Mouse (Mus musculus): ENCODE measurements at regions not wholly inside any gene's neighbourhood (a gene's known extent, or its start where the extent isn't known, plus 50 kb on each side); places are given as distances from the start of the nearest gene placed in this dataset.

DNA sequence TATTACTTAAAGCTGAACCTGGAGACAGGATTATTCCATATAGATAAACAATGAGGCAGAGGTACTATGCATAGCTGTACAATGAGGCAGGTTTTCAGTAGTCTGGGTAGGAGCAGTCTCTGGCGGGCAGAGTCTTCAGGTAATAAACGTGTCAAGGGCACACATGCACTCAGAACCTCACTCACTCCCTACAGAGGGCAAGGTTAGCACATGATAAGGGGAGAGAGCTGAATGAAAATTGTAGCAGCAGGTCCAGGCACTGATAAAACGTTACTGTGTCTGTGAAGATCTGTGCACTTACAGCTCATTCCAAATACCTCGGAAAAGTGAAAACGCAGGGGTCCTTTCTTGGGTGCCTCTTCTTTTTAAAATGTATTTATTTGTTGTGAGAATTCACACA, 120.9 kb upstream of the Itga4 start:
- DNase-seq (ENCODE audit: low spot score in 2 of 2), result no peak

DNA sequence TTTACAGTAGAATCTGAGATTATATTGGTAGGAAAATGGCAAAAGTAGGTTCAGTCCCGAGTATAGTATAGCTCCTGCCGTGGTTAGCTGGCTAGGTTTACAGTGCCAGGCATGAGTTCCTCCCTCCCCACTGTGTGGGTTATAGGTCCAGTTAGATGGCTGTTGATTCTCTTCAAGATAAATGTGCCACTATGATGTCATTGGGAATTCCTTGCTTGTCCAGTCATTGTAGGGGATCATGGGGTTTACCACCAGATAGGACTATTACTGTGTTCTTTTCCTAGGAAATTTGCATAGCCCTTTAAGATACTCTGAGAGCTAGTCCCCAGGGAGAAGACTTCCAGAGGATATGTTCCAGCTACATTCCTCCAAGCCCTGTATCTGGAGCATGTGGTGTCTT, 119.2 kb upstream of the Itga4 start:
- no peak for DNase-seq (ENCODE audit: low spot score in 2 of 2)

DNA sequence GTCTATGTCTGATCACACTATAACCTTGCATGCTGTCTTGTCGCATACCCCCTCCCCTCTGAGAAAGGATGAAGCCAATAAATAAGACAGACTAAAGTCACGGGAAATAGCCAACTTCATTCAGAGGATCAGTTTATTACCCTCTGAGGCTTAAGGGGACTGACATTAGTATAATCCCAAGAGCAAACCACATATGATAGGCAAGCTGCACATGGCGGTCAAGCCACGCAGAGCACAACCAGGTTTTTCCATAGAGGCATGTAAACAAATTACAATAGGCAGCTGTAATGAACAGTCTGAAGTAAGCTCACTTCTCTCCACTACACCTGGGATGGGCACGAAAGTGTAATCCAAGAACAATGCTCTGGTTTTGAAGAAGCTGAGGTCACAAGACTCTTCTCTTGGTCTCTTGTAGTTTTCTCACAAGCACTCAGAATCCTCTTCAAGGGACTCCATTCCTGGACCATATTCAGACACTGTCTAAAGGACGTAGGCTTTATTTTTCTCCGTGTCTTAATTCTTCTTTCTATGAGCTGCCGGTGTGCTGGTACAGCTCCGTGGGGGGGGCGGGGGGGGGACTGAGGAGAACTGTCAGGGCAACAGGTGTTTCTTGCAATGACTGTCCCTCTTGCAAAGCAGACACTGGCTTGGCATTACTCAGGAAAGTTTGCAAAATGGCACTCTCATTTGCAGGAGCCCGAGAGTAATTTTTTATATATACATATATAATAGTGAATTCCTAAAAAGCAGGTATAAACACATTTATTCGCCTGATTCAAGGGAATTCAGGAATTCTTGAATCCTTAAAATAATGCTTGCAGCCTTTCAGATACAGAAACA, 118.4 kb upstream of the Itga4 start:
- no peak for DNase-seq (ENCODE audit: low spot score in 2 of 2)

DNA sequence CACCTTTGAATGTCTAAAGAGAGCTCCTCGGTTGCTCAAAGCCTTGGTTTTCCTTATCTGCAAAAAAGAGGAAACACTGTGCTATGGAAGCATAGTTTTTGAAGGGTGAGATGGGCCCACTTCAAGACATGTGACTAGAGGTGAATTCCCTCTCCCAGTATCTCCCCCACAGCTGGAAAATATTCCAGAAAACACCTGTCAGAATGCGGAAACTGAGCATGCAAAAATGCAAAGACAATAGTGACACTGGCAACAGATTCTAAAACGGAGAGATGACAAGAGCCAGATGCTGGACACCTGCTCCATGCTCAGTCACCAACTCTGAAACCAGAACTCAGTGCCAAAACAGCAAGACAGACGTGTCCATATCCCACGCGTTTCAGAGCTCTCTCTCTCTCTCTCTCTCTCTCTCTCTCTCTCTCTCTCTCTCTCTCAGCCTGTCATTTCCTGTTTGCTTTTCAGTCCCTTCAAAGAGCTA, 117.5 kb upstream of the Itga4 start:
- no peak for DNase-seq (ENCODE audit: low spot score in 2 of 2)

DNA sequence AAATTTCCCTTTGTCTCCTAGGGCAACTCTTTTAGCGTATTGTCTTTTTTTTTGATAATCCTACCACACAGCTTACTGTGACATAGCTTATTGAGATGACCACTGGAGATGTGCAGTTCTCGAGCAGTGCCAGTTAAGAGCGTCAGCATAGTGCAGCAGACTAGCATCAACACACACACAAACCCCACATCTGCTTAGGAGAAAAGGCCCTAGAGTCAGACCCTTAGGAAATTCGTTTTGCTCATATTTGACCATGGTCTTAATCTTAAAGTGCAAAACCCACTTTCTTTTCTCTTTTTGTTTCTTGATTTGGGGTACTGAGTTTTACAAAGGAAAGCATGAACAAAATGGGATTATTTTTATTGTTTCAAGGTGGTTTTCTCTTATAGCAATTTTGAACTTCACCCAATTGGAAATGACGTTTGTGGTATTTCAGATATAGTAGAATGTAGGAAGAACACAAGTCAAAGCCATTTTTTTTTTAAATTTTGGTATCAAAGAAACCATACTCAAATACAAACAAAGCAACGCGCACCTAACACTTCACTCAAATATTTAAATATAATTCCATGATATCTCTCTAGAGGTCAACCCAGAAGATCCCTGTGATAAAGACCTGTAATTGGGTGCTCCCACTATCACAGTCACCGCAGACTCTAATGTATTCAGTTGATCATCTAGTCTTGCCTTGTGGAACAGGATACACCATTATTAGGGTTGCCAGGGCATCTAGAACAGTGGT, 116.7 kb upstream of the Itga4 start:
- DNase-seq (ENCODE audit: low spot score in 2 of 2), result no peak

DNA sequence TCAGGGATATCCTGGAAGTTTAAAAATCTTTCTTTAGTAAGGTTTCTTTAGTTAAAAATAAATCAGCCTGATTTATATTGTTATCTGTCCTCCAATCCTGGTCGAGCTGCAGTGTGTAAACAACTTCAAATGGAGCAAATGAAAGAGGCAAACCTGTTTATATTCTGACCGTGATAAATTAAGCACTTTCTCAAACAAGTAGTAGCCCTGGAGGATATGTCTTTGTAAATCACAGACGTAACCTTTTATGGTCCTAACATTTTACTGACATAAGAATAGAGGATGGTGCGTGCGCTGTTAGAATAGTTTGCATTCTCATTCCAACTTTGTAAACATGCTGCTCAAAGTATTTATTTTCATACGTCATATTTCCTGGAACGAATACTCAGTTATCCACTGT, 113.3 kb upstream of the Itga4 start:
- no peak for DNase-seq (ENCODE audit: low spot score in 2 of 2)

DNA sequence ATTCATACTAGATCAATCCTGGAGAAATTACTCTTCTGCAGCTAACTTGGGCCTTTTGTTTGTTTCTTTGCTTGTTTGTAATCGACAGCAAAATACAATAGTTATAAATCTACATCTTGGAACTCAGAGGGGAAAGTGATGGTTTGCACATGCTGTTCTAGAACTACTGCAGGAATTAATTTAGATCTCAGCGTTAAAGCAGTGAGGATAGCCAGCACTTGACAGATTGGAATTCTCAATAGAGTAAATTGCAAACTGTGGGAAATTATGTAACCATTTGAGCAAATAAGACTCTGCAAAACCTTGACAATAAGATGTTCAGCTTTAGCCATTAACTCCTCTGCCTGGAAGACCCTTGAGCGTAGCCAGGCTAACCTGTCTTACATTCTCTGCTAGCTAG, 112.0 kb upstream of the Itga4 start:
- DNase-seq (ENCODE audit: low spot score in 2 of 2), result no peak

DNA sequence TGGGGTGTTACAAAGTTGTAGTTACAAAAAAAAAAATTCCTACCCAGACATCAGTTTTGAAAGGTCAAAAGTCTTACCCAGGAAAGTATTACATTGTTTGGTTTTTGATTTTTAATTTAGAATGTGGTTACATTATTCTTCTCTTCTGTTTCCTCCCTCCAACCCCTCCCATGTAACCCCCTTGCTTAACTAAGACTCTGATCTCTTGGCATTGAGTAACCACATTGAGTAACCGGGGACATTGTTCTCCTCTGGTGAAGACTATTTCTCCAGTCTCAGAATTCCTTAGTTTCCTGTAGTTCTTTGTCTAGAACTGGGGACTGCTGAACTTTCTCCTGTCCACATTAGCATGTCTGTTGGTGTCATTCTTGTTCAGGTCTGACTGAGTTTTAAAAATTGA, 109.3 kb upstream of the Itga4 start:
- no peak for DNase-seq (ENCODE audit: low spot score in 2 of 2)

DNA sequence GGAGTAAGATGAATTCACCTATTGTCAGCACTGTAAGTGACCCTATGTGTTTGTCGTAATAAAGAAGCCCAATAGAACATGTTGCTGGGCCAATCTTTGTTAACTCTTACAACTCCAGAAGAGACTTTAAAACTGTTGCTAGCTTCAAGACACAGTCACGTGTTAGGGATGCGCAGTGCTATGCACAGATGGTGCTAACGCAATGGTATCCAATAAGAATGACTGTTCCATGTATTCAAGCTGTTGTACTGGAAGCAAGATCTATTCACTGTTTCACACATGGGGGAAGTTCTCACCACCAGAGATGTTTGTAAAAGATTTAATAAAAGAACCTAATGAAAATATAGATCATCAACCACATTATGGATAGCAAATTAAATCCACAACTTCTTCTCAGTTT, 108.7 kb upstream of the Itga4 start:
- no peak for DNase-seq (ENCODE audit: low spot score in 2 of 2)

DNA sequence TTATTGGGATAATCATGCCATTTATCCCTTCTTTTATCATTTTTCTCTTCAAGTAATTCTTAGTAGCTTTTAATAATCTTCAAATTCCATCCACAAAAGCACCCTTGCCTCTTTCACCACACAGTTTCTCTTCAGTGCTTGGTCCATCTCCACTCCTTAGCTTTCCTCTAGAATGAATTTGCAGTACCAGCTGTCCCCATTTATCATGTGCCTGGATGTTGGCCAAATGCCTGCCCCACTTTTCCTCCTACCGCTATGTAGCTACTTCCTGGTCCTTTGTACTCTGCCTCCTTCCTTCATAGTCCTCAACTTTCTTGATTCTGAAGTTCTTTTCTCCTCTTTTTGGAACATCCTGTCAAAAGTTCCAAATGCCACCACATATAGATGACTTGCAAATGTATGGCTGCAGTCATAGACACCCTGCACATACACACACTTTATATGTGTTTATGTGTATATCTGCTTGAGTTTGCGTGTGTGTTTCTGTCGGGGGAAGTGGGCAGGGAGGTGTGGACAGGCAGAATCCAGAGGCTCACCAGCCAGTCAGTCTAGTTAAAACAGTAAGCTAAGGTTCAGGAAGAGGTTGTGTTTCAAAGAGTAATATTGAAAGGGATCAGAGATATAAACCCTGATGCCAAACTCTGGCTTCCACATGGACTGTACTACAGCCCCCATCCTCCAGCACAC, 106.1 kb upstream of the Itga4 start:
- DNase-seq (ENCODE audit: low spot score in 2 of 2), result peak in 1 of 2 experiments; percentile 8

DNA sequence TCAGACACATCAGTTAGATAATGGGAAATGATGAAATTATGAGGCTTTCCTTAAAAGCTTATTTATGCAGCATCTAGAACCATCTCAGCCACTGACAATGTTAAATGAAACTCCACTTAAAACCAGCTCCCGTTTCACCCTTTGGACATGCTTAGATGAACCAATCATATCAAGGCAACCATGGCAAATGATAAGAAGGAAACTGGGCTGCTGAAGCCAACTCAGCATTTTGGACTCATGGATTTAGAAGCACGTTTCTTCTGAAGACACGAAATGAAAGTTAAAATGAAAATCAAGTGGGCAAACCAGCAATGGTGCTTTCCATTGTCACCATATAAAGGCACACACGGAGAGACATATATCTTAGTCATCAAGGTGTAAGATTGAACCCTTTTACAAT, 103.6 kb upstream of the Itga4 start:
- no peak for DNase-seq (ENCODE audit: low spot score in 2 of 2)

DNA sequence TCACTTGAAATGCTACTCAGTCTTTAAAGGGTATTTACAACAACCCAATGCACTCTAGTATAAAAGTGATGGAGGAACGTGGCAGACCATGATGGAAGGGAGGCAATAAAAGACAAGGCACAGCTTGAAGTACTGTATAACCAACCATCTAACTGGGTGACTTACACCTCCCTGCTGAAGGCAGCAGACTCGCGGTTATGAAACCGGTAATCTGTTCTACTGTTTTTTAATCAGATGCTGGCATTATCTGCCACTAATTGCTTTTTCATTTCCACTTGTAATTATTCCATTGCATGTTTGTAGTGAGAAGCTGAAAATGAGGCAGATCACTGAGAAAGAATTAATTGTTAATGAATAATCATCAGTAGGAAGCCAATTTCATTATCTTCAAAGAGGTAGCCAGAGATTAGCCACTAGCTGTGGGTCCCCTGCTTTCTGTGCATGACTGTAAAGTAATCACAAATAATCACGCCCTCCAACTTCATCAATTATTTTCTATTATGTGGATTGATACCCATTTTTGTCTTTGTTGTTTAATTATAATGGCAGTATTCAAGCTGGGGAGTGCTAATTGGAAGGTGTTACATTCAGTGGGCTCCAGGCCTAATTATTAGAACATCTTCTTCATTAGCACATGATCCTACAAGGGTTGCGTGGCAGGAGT, 103.1 kb upstream of the Itga4 start:
- no peak for DNase-seq (ENCODE audit: low spot score in 2 of 2)

DNA sequence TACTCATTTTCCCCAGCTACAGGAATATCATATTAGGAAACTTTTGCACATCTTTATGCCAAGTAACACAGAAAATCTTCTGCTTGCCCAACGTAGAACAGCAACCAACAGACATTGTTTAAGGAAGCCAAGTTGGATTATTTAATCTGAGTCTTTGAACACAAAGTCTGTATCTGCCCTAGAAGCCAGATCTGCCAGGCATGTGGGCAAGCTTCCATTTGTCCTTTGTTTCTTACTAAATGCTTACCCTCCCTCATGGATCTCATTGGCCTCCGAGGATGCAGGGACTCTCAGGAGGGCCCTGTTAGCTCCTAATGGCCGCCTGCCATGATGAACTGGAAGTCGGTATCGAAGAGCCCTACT, 102.5 kb upstream of the Itga4 start:
- DNase-seq (ENCODE audit: low spot score in 2 of 2), result no peak

DNA sequence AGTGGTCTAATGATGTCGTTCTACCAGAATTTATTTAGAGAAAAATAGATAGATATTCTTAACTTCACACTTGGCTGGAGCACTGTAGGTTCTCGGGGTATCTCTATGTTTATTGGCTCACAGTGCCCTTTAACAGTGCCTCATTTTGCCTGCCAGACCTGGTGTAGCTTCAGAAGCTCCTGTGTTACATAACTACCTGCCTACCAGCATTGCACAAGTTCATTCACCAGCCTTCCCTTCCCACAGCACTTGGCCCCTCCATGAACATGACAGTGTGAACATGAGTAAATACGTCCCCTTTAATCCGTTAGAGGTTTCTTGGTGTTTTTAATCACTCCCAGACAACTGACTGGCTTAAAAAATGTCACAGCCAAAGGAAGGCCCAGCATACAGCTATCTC, 102.2 kb upstream of the Itga4 start:
- no peak for DNase-seq (ENCODE audit: low spot score in 2 of 2)

DNA sequence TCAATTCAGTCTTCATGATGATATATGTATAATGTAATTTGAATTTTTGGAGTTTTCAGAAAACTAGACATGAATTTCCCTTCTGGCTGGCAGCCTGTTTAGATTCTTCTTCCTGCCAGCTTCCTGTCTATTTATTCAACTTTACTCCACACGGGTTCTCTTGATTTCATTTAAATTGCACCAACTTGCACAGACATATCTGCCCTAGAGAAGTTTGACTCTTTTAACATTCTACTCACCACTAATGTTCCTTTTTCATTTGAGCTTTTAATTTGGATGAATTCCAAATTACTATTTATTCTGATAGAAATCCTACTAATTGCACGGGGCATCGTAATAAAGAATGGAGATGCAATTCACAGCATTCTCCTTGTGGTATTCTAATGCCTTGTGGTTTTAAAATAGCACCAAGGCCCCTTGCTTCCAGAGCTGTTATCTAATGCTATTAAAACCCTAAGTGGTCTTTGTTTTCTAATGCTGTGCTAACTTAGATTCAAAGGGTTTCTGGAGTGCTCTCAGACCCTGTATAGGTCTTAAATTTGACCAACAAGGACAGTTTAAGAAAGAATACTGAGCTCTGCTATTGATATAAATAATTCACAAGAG, 96.7 kb upstream of the Itga4 start:
- DNase-seq (ENCODE audit: low spot score in 2 of 2), result no peak

DNA sequence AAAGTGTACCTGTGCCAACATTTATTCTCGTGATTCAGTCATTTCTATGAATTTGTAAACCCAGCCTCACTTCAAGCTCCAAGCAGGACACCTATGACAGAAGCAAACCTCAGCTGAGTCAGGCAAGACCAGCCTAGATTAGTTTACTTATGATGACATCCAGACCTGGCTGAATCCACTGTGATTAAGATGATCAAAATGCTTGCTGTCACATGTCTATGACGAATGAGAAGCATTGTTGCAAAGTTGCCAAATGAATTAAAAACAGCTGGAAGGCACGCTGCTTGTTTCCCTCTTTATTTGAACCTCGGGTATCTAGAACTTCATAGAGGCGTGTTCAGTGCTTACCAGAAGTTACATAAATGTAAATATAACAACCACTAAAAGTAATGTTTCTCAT, 95.9 kb upstream of the Itga4 start:
- no peak for DNase-seq (ENCODE audit: low spot score in 2 of 2)

DNA sequence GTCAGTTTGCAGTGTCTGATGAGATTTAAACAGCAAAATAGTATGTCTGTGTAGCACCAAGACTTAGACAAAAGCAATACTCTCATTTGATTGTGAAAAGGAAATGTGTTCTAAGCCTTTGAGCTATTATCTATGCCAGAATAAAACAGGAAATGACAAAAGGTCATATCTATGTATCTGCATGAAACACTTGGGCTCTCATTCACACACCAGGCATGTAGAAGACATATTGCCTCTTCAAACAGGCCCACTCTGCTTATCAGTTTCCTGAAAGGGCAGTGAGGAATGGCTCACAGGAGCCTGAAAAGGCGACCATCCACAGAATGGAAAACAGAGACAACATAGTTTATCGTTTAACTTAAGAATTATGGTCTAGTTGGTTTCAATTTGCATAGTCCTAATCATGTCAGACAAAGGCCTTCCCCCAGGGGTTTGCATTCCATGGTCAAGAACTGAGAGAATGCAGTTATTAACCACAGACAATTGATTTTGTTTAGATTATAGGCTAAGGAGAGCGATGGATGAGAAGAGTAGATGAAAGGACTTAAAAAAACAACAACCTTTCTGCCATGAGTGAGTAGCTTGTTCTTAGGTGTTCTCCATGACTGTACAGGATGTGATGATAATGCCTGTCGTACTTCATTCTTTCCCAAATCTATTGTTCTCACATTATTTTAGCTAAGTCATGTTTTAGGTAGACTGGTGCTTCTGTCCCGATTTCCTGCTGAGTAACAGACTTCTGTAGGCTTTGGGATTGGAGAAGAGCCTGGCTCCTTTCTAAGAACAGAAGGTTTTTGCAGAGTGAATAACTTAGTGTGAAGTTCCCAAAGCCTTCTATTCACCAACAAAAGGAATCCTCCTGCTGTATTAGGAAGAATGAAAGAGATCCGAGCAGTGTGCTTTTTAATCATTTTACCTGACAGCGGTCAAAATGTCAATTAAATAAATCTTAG, 82.0 kb upstream of the Itga4 start:
- DNase-seq (ENCODE audit: low spot score in 2 of 2), result no peak

DNA sequence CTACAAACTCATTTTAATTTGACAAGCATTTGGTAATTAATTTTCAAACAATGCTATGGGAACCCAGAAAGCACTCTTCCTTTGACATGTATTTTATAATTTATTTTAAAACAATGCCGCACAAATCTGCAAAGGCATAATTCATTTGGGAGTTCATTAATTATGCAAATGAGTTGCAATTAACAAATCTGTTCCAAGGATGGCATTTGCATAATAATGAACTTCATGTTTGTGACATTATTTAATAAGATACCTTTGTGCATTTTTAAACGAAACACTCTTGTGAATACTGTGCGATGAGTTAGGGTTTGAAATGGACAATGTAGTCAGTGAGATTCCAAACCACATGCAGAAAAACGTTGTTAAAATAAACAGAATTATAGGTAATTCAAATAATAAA, 80.9 kb upstream of the Itga4 start:
- DNase-seq (ENCODE audit: low spot score in 2 of 2), result no peak

DNA sequence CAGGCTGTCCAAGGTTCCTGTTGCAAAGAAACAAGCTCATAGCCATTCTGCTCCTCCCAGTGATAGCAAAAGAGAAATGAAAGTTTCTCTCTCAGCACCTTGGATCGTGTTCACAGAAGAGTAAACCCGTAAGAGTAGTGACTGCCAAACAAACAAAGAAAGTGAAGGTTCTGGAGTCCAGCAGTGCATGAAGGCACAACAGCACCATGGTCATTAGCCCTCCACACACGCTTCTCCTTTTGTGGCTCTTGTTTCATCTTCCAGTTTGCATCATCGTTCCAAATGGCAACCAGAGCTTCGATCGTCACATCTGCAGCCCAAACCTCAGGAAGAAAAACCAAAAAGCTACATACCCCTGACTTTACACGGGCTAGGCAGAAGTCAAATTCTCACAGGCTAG, 74.4 kb upstream of the Itga4 start:
- DNase-seq (ENCODE audit: low spot score in 2 of 2), result no peak

DNA sequence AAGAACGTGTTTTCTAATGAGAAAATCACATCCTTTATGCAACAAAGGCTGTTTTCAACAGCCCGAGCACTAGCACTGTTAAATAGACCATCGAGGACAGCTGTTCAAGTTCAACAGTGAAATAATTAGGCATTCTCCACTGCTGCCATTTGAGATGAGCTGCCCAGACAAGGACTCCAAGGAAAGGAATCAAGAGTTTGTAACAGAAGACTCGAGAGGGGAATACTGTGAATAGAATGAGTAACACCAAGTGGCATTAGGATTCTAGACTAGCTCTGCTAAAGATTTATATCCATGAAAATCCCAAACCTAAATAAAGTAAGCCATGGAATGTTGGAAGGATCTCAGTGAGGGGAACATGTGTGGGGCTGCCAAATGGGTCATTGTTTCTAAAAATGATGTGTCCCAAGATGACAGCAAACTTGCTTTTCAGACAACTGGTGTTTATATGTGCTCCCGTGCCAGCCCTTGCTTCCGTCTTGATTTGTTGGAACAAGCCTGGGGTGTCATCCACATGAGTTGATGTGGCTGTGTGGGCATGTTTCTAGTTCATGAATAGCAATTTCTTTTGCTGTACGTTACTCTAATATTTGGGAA, 72.1 kb upstream of the Itga4 start:
- no peak for DNase-seq (ENCODE audit: low spot score in 2 of 2)

Data from frontal cortex, postnatal 25 days (tissue).